9 mouse cellular contexts compared by ENCODE assay signal in the genomic region with DNA sequence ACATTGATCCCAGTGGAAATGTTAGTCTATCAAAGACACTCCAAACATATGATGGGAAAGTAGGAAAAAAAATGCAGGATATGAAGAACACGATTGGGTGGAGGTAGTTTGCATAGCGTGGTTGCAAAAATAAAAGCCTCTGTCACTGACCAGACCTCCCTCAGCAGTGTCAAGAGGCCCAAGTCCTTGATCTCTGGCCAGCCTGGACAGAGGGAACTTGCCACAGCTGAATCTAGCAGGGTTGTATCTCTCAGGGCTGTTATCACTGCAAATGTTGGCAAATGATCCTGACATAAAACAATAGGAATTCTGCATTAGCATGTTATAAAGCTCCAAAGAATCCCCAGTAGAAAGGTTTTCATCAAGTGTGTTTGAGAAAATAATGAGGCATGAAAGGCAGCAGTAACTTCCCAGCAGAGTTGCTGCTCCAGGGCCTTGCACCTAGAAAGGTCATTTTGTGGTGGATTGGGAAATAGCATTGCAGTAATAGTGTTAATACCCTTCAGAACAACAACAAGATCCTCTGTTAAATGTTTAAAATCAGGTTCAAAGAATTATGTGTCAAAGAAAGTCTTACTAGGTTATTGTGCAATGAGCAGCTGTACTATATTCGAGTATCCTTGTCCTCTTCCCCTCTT.
A peak's percentile ranks its signal among the peaks of the same experiment; 100 is the strongest.
DNase-seq lines count a peak whose midpoint lies in the region.
"Had no signal": no experiment of that assay in that cellular context is flagged by ENCODE, and none has a peak within 500 bp of the region (broad histone marks: within the 10 kb centered on the region; RNA-seq: fewer than 3 reads in every experiment).

No protein-coding gene starts in this region.

- DNase-seq in kidney, adult 9 months, result peak; percentile 23
- no peak for DNase-seq in kidney, adult 11 months
- DNase-seq in 3T3-L1 (ENCODE audit: low read depth, low spot score) (peak; percentile 77), NIH3T3 (ENCODE audit: low read depth) (peak; percentile 82)
- DNase-seq in heart, adult 9 months (ENCODE audit: low spot score in 2 of 2), result peak; percentile 30 to 36
- no peak for DNase-seq in frontal cortex, postnatal 25 days (ENCODE audit: low spot score in 2 of 2)
- DNase-seq in right cerebral cortex, adult 2 months (ENCODE audit: low spot score in 2 of 2), result no peak
- DNase-seq: cerebellum, adult 11 months; right cerebral cortex, adult 18-20 months had no signal

Comparison
In these comparisons a context has a peak if more than half of its experiments do, and no peak if none do; other contexts are left out.
1. DNase-seq: peak in kidney, adult 9 months (single experiment), 3T3-L1 (single experiment), NIH3T3 (single experiment) and heart, adult 9 months (2 of 2); none in kidney, adult 11 months (single experiment), frontal cortex, postnatal 25 days (0 of 2) and right cerebral cortex, adult 2 months (0 of 2).